ENCODE assay signal across 10 mouse cellular contexts in the genomic region with DNA sequence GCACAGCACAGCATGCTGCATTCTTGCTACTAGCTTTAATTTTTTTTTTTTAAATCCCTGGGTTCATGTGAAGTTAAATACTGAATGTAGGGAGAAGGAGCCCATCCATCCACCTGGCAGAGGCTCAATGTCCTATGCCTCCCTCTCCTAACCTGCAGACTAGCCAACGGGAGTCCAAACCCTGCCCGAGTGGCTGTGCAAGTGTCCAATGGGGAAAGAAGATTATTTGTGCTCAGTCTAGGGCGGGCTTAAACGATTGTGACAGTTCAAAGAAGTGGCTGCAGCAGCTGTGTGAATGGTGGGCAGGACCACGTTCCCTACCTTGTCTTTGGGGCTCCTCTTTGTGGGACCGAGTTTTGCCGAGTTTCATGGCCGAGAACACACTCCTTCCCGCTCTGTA. TPM values are rescaled to one million over a fixed set of nuclear protein-coding genes. Genes with fewer than 3 reads are reported as not detected.
A peak's percentile ranks its signal among the peaks of the same experiment; 100 is the strongest.
DNase-seq lines count a peak whose midpoint lies in the region; ATAC-seq and TF ChIP-seq lines count a peak whose summit lies in the region.
"Had no signal": no experiment of that assay in that cellular context is flagged by ENCODE, and none has a peak within 500 bp of the region (broad histone marks: within the 10 kb centered on the region; RNA-seq: fewer than 3 reads in every experiment).

No protein-coding gene starts in this region.

- 0 out of 2 replicates have a peak overlapping the region, but pooled peaks have one; percentile 13 for H3K4me3 ChIP-seq in heart, embryonic 10.5 days
- H3K4me3 ChIP-seq in heart, postnatal 0 days (ENCODE audit: low read depth, low read length): no peak overlapping the region
- H3K4me3 ChIP-seq in neural tube, embryonic 13.5 days: no peak overlapping the region
- no peak overlapping the region for H3K4me3 ChIP-seq in intestine, postnatal 0 days (ENCODE audit: low read depth, low read length)

- H3K9ac ChIP-seq in heart, postnatal 0 days (replicated peaks; ENCODE audit: low read depth, low read length): no peak overlapping the region
- H3K9ac ChIP-seq in neural tube, embryonic 13.5 days: no peak overlapping the region
- H3K9ac ChIP-seq in intestine, postnatal 0 days (ENCODE audit: low read depth, low read length): no peak overlapping the region

- H3K4me1 ChIP-seq in heart, embryonic 10.5 days: peaks cover 20% of the 10 kb centered on the region; the same call in 1 of the 2 replicates
- no peaks in the 10 kb centered on the region for H3K4me1 ChIP-seq in heart, postnatal 0 days (ENCODE audit: control insufficient read depth, insufficient read depth)
- H3K4me1 ChIP-seq in neural tube, embryonic 13.5 days (replicated peaks): peaks cover 20% of the 10 kb centered on the region
- H3K4me1 ChIP-seq in intestine, postnatal 0 days (replicated peaks; ENCODE audit: control insufficient read depth, insufficient read depth, low read length): no peaks in the 10 kb centered on the region

- TF ChIP-seq CTCF in heart, postnatal 0 days (IDR thresholded peaks at IDR 0.05; ENCODE audit: low read depth): no peak
- no peak for TF ChIP-seq CTCF in intestine, postnatal 0 days (IDR thresholded peaks at IDR 0.05; ENCODE audit: low read depth)

- TF ChIP-seq EP300 in heart, postnatal 0 days (IDR thresholded peaks at IDR 0.05; ENCODE audit: low read depth): no peak

- H3K9me3 ChIP-seq in heart, embryonic 10.5 days: no peaks in the 10 kb centered on the region
- H3K9me3 ChIP-seq in heart, postnatal 0 days (replicated peaks; ENCODE audit: control insufficient read depth, low read length): no peaks in the 10 kb centered on the region
- H3K9me3 ChIP-seq in neural tube, embryonic 13.5 days: no peaks in the 10 kb centered on the region
- no peaks in the 10 kb centered on the region for H3K9me3 ChIP-seq in intestine, postnatal 0 days (ENCODE audit: control insufficient read depth)

- WGBS in heart, embryonic 10.5 days: 14% methylated on average over 9 of the region's 9 CpGs
- WGBS in heart, postnatal 0 days: 20% methylated on average over 9 of the region's 9 CpGs
- WGBS in neural tube, embryonic 13.5 days: 10% methylated on average over 9 of the region's 9 CpGs
- 21% methylated on average over 9 of the region's 9 CpGs for WGBS in intestine, postnatal 0 days

- H3K27me3 ChIP-seq in heart, embryonic 10.5 days (ENCODE audit: insufficient read depth, poor library complexity, severe bottlenecking): no peaks in the 10 kb centered on the region
- no peaks in the 10 kb centered on the region for H3K27me3 ChIP-seq in heart, postnatal 0 days (ENCODE audit: control insufficient read depth, insufficient read depth, low read length)
- no peaks in the 10 kb centered on the region for H3K27me3 ChIP-seq in neural tube, embryonic 13.5 days
- no peaks in the 10 kb centered on the region for H3K27me3 ChIP-seq in intestine, postnatal 0 days (replicated peaks; ENCODE audit: control insufficient read depth, insufficient read depth, low read length)

- H3K4me2 ChIP-seq in heart, postnatal 0 days (ENCODE audit: low read depth, low read length): no peak overlapping the region
- H3K4me2 ChIP-seq in neural tube, embryonic 13.5 days: peak overlapping the region; percentile 37
- no peak overlapping the region for H3K4me2 ChIP-seq in intestine, postnatal 0 days (replicated peaks; ENCODE audit: low read depth)

- no peaks in the 10 kb centered on the region for H3K36me3 ChIP-seq in heart, embryonic 10.5 days
- no peaks in the 10 kb centered on the region for H3K36me3 ChIP-seq in heart, postnatal 0 days (replicated peaks; ENCODE audit: control insufficient read depth, insufficient read depth, low read length)
- H3K36me3 ChIP-seq in neural tube, embryonic 13.5 days: no peaks in the 10 kb centered on the region
- no peaks in the 10 kb centered on the region for H3K36me3 ChIP-seq in intestine, postnatal 0 days (ENCODE audit: control insufficient read depth, insufficient read depth)

- ATAC-seq in heart, postnatal 0 days (ENCODE audit: insufficient read depth, low read depth): 0 out of 2 replicates have a peak, but pooled peaks have one; percentile 67
- ATAC-seq in neural tube, embryonic 13.5 days (ENCODE audit: low read depth): no peak
- no peak for ATAC-seq in intestine, postnatal 0 days

- no peak overlapping the region for H3K27ac ChIP-seq in heart, embryonic 10.5 days
- H3K27ac ChIP-seq in heart, postnatal 0 days (ENCODE audit: low read depth): no peak overlapping the region
- no peak overlapping the region for H3K27ac ChIP-seq in neural tube, embryonic 13.5 days (replicated peaks)
- H3K27ac ChIP-seq in intestine, postnatal 0 days (ENCODE audit: low read depth, low read length): no peak overlapping the region

- no peak for DNase-seq in heart, embryonic 10.5 days (ENCODE audit: low spot score)
- DNase-seq in heart, adult 9 months (ENCODE audit: low spot score in 2 of 2): no peak
- peak; percentile 22 for DNase-seq in right cerebral cortex, postnatal 4 days
- no peak for DNase-seq in right cerebral cortex, adult 2 months (ENCODE audit: low spot score in 2 of 2)
- no peak for DNase-seq in heart, postnatal 0 days (ENCODE audit: low spot score)
- no peak for DNase-seq in MN1 (ENCODE audit: low spot score)

RNA-seq across cellular contexts. Expression of a gene that starts 54.9 kb away (rescaled TPM):
- 0.15 and 0.21 TPM in 2 replicates for polyA plus RNA-seq in heart, embryonic 10.5 days (2016; fragmentation: Nextera tagmentation; extraction: Ambion mirVana)
- 0.04 TPM in 1 of 2 replicates, not detected in the other for total RNA-seq in heart, postnatal 0 days (2014; rRNA removed; ENCODE audit: low replicate concordance)
- polyA plus RNA-seq in heart, postnatal 0 days (2015; fragmentation: Nextera tagmentation; extraction: Ambion mirVana): 0.03 and 0.04 TPM in 2 replicates
- 0.88 and 0.92 TPM in 2 replicates for polyA plus RNA-seq in neural tube, embryonic 13.5 days (2015; fragmentation: Nextera tagmentation; extraction: Ambion mirVana)
- 0.05 and 0.09 TPM in 2 replicates for polyA plus RNA-seq in intestine, postnatal 0 days (2015; fragmentation: Nextera tagmentation; extraction: Ambion mirVana)

RNA-seq across cellular contexts. Expression of a gene that starts 59.0 kb away (rescaled TPM):
- polyA plus RNA-seq in heart, embryonic 10.5 days (2016; fragmentation: Nextera tagmentation; extraction: Ambion mirVana): not detected in 2 replicates
- total RNA-seq in heart, postnatal 0 days (2014; rRNA removed; ENCODE audit: low replicate concordance): not detected in 2 replicates
- 0.67 TPM in 1 of 2 replicates, not detected in the other for polyA plus RNA-seq in heart, postnatal 0 days (2015; fragmentation: Nextera tagmentation; extraction: Ambion mirVana)
- not detected in 2 replicates for polyA plus RNA-seq in neural tube, embryonic 13.5 days (2015; fragmentation: Nextera tagmentation; extraction: Ambion mirVana)
- not detected in 2 replicates for polyA plus RNA-seq in intestine, postnatal 0 days (2015; fragmentation: Nextera tagmentation; extraction: Ambion mirVana)
- total RNA-seq: CH12.LX had no signal
- polyA plus RNA-seq: limb, embryonic 14.5 days had no signal
